Mouse (Mus musculus) limb, embryonic 14.5 days (tissue): ENCODE measurements around the gene Zfp341. TPM values are rescaled to one million over a fixed set of nuclear protein-coding genes. Genes with fewer than 3 reads are reported as not detected.

Experiments used
- ATAC-seq: fragments of 200-750 bp; cut with Nextera tagmentation; 2 replicates; pipeline ENCODE4 v1.8.0; 2017; ENCODE audit warnings: low read depth, moderate number of reproducible peaks, moderate TSS enrichment; ENCODE audit not compliant: low FRiP score
- DNase-seq: peaks from one replicate; pipeline ENCODE4 v3.0.0-alpha.2; 2015; ENCODE audit warnings: low spot score
- H3K27ac ChIP-seq: fragments of 300-500 bp; sonication (generic); replicated peaks from 2 replicates; pipeline ENCODE4 v1.5.1; 2014; ENCODE audit warnings: low read depth, mild to moderate bottlenecking, low read length, moderate library complexity, mixed read lengths
- H3K27me3 ChIP-seq: fragments of 300-500 bp; sonication (generic); 2 replicates; pipeline ENCODE4 v1.6.1; 2014; ENCODE audit warnings: low read length, mixed read lengths; ENCODE audit not compliant: control insufficient read depth, insufficient read depth
- H3K36me3 ChIP-seq: fragments of 300-500 bp; sonication (generic); 2 replicates; pipeline ENCODE4 v1.6.1; 2014; ENCODE audit warnings: mild to moderate bottlenecking, low read length, moderate library complexity, mixed read lengths; ENCODE audit not compliant: control insufficient read depth, insufficient read depth
- H3K4me1 ChIP-seq: fragments of 300-500 bp; sonication (generic); 2 replicates; pipeline ENCODE4 v1.6.1; 2014; ENCODE audit warnings: antibody characterized with exemption, low read length, mixed read lengths; ENCODE audit not compliant: control insufficient read depth, insufficient read depth
- H3K4me2 ChIP-seq: fragments of 300-500 bp; sonication (generic); replicated peaks from 2 replicates; pipeline ENCODE4 v1.6.1; 2014; ENCODE audit warnings: low read depth, mild to moderate bottlenecking, low read length, moderate library complexity; ENCODE audit not compliant: severe bottlenecking
- H3K4me3 ChIP-seq: fragments of 300-500 bp; sonication (generic); replicated peaks from 2 replicates; pipeline ENCODE4 v1.5.1; 2014; ENCODE audit warnings: low read length
- H3K9ac ChIP-seq: fragments of 300-500 bp; sonication (generic); 2 replicates; pipeline ENCODE4 v1.6.1; 2014; ENCODE audit warnings: mild to moderate bottlenecking, low read depth, low read length, moderate library complexity; ENCODE audit not compliant: severe bottlenecking
- H3K9me3 ChIP-seq: fragments of 300-500 bp; sonication (generic); 2 replicates; pipeline ENCODE4 v1.6.1; 2016; ENCODE audit warnings: low read length; ENCODE audit not compliant: control insufficient read depth
- POLR2A ChIP-seq: fragments of 200-500 bp; IDR thresholded peaks from 2 replicates; pipeline ENCODE4 v1.8.0; 2012; ENCODE audit warnings: inconsistent platforms, mild to moderate bottlenecking, moderate library complexity, borderline replicate concordance; ENCODE audit not compliant: insufficient read depth, insufficient read length; ENCODE audit errors: extremely low read depth
- WGBS: fragments of 180-500 bp; shearing (Covaris S2); extraction: QIAGEN DNeasy Blood & Tissue Kit; methylation state at CpG from one replicate; pipeline ENCODE4 v1.1.7; 2014; 5-methylcytosine and 5-hydroxymethylcytosine counted together
- polyA plus RNA-seq, 2 experiments: library from polyadenylated mRNA; depleted of rRNA in 1 of 2; stranded (reverse) in 1 of 2; unstranded in 1 of 2; fragments of >200 nt; fragmentation: Nextera tagmentation in 1 of 2; extraction: Ambion mirVana in 1 of 2; gene quantifications; 2 replicates each; pipeline versions ENCODE4 v1.2.1 to v1.2.3; 2012 to 2014

The Zfp341 gene
- polyA plus RNA-seq, 2 experiments = 1.1 to 7.1 TPM

- ATAC-seq (no peak), DNase-seq (no peak)
- H3K9ac ChIP-seq = no peak overlapping the region
- no peak overlapping the region for H3K4me3 ChIP-seq
- no peak overlapping the region for H3K4me2 ChIP-seq
- H3K4me1 ChIP-seq = 0 out of 2 replicates have a peak, but pooled peaks cover 5% of the 10 kb centered on the region
- no peaks in the 10 kb centered on the region for H3K27me3 ChIP-seq
- peaks cover 12% of the 10 kb centered on the region; the same call in 1 of the 2 replicates for H3K36me3 ChIP-seq
- no peak overlapping the region for H3K27ac ChIP-seq
- 80% methylated on average over 4 of the region's 4 CpGs for WGBS
- H3K9me3 ChIP-seq = no peaks in the 10 kb centered on the region
- TF ChIP-seq POLR2A = no peak
These were observed 24.0 kb upstream of the Zfp341 start for GRCm38 (mm10) chr2:154589051-154589450.

DNA sequence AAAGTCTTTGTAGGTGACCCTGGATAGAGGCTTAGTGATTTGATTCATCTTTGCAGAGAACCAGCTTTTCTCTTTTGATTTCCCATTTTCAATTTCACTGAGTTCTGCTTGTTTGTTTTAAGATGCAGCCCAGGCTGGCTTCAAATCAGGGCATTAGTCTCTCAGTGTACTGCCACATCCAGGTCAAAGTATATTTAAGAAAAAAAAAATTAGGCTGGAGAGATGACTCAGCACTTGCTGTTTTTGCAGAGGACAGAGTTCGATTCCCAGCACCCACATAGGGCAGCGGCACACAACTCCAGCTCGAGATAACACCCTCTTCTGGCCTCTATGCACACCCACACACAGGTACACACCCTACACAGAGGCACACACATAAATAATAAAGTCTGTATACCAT is 21.9 kb upstream of the Zfp341 start:
- H3K4me2 ChIP-seq = no peak overlapping the region
- no peaks in the 10 kb centered on the region for H3K4me1 ChIP-seq
- peaks cover 19% of the 10 kb centered on the region for H3K36me3 ChIP-seq
- H3K4me3 ChIP-seq = no peak overlapping the region
- H3K9me3 ChIP-seq = no peaks in the 10 kb centered on the region
- DNase-seq (no peak), ATAC-seq (no peak)
- H3K27me3 ChIP-seq = no peaks in the 10 kb centered on the region
- WGBS = 91% methylated on average over 3 of the region's 3 CpGs
- TF ChIP-seq POLR2A = no peak
- no peak overlapping the region for H3K9ac ChIP-seq
- H3K27ac ChIP-seq = no peak overlapping the region

- H3K9me3 ChIP-seq = no peaks in the 10 kb centered on the region
- ATAC-seq = no peak
- no peak for TF ChIP-seq POLR2A
- H3K4me1 ChIP-seq = no peaks in the 10 kb centered on the region
- WGBS = 72% methylated on average over 3 of the region's 3 CpGs
- H3K27me3 ChIP-seq = no peaks in the 10 kb centered on the region
- no peak overlapping the region for H3K9ac ChIP-seq
- no peak overlapping the region for H3K4me2 ChIP-seq
- H3K36me3 ChIP-seq = peaks cover 7% of the 10 kb centered on the region
- H3K4me3 ChIP-seq = no peak overlapping the region
- no peak overlapping the region for H3K27ac ChIP-seq
- no peak for DNase-seq
These were observed 20.1 kb upstream of the Zfp341 start for GRCm38 (mm10) chr2:154593025-154593424.

DNA sequence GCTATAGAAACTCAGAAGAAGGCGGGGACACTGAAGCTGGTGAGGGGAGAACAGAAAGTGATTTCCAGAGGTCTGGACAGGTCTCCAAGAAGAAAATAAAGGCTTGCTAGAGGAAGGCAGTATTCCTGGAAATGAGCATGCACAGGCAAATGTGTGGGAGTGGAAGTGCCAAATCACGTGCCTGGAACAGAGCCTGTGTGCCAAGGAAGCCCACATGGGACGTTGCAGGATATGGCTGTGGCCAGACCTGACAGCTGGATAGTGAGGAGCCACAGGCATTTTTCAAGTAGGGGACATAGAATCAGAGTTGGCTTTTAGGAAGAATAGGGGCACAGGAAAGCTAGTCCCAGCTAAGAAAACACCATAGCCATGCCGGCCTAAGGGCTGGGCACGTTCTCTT is 17.3 kb upstream of the Zfp341 start:
- no peaks in the 10 kb centered on the region for H3K9me3 ChIP-seq
- no peak overlapping the region for H3K9ac ChIP-seq
- no peak for ATAC-seq
- TF ChIP-seq POLR2A = no peak
- DNase-seq = no peak
- 65% methylated on average over 5 of the region's 5 CpGs for WGBS
- H3K4me1 ChIP-seq = no peaks in the 10 kb centered on the region
- H3K27me3 ChIP-seq = no peaks in the 10 kb centered on the region
- H3K4me3 ChIP-seq = no peak overlapping the region
- no peak overlapping the region for H3K27ac ChIP-seq
- peaks cover 7% of the 10 kb centered on the region for H3K36me3 ChIP-seq
- H3K4me2 ChIP-seq = no peak overlapping the region

- H3K4me1 ChIP-seq = no peaks in the 10 kb centered on the region
- DNase-seq (no peak), ATAC-seq (no peak)
- no peaks in the 10 kb centered on the region for H3K9me3 ChIP-seq
- H3K36me3 ChIP-seq = peaks cover 7% of the 10 kb centered on the region
- H3K27me3 ChIP-seq = no peaks in the 10 kb centered on the region
- no peak overlapping the region for H3K4me2 ChIP-seq
- 78% methylated on average over 3 of the region's 3 CpGs for WGBS
- no peak overlapping the region for H3K4me3 ChIP-seq
- H3K9ac ChIP-seq = no peak overlapping the region
- TF ChIP-seq POLR2A = no peak
- no peak overlapping the region for H3K27ac ChIP-seq
These were observed 15.7 kb upstream of the Zfp341 start for GRCm38 (mm10) chr2:154597399-154597798.

DNA sequence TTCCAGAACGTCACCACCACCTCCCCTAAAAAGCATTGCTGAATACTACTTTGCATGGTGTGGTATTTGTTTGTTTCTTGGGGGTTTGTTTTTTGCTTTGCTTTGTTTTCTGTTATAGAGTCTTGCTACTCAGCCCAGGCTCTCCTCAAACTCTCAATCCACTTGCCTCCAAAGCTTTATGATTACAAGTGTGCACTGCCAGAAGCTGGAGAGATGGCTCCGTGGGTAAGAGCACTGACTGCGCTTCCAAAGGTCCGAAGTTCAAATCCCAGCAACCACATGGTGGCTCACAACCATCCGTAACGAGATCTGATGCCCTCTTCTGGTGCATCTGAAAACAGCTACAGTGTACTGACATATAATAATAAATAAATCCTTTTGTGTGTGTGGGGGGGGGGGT is 12.5 kb upstream of the Zfp341 start:
- H3K27ac ChIP-seq = no peak overlapping the region
- no peaks in the 10 kb centered on the region for H3K9me3 ChIP-seq
- no peak for TF ChIP-seq POLR2A
- WGBS = 72% methylated on average over 6 of the region's 6 CpGs
- no peak overlapping the region for H3K4me3 ChIP-seq
- H3K27me3 ChIP-seq = no peaks in the 10 kb centered on the region
- H3K9ac ChIP-seq = no peak overlapping the region
- H3K4me2 ChIP-seq = no peak overlapping the region
- no peaks in the 10 kb centered on the region for H3K36me3 ChIP-seq
- H3K4me1 ChIP-seq = peaks cover 6% of the 10 kb centered on the region; the same call in 1 of the 2 replicates
- DNase-seq (no peak), ATAC-seq (no peak)
